Mouse (Mus musculus) hematopoietic stem cell, adult 5-6 weeks (primary cell): Measurements from ENCODE around the gene Phf20. TPM values are rescaled to one million over a fixed set of nuclear protein-coding genes. Genes with fewer than 3 reads are reported as not detected.
"Not testable (repeated sequence)": the region's sequence is repeated elsewhere in the genome, so short reads cannot be mapped to it uniquely, and the experiment has no call there.

Experiments
- ATAC-seq, 2 experiments: fragments of 125-278 bp in 1 of 2; replicated peaks in 1 of 2; 2 replicates each; pipeline ENCODE4 v1.8.0; 2016 to 2017; ENCODE audit warnings: inconsistent platforms in 2 of 2, mild to moderate bottlenecking in 2 of 2, moderate number of reproducible peaks in 2 of 2, low read depth in 1 of 2, moderate TSS enrichment in 1 of 2; ENCODE audit not compliant: low FRiP score in 2 of 2, poor library complexity in 2 of 2, severe bottlenecking in 2 of 2, insufficient read depth in 1 of 2, low TSS enrichment in 1 of 2
- total RNA-seq: library from RNA; stranded (forward); fragments of 172-1452, 232-1000 nt; gene quantifications from 2 replicates; pipeline ENCODE4 v1.2.3, GENCODE M21; 2017

The Phf20 gene
- total RNA-seq, 1 experiment from 2014 or later, result 111 TPM

- ATAC-seq, result no peak
These were observed 3.0 kb upstream of the Phf20 start for GRCm38 (mm10) chr2:156193066-156193862.

DNA sequence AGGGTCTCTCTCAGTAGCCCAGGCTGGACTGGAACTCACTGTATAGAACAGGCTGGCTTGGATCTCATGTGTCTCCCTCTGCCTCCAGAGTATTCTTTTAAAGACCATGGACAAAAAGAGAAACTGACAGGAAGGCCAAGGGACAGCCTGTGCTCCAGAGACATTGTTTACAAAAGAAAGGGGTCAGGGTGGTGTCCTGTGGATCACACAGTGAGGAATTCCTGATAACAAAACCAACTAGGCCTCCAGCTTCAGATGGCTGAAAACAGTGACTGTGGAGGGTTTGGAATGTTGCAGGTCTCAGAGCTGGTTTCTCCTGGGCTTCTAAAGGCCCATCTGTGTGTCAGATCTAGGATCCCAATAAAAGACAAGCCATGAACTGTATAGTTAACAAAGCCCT is 1.7 kb upstream of the Phf20 start:
- no peak for ATAC-seq

DNA sequence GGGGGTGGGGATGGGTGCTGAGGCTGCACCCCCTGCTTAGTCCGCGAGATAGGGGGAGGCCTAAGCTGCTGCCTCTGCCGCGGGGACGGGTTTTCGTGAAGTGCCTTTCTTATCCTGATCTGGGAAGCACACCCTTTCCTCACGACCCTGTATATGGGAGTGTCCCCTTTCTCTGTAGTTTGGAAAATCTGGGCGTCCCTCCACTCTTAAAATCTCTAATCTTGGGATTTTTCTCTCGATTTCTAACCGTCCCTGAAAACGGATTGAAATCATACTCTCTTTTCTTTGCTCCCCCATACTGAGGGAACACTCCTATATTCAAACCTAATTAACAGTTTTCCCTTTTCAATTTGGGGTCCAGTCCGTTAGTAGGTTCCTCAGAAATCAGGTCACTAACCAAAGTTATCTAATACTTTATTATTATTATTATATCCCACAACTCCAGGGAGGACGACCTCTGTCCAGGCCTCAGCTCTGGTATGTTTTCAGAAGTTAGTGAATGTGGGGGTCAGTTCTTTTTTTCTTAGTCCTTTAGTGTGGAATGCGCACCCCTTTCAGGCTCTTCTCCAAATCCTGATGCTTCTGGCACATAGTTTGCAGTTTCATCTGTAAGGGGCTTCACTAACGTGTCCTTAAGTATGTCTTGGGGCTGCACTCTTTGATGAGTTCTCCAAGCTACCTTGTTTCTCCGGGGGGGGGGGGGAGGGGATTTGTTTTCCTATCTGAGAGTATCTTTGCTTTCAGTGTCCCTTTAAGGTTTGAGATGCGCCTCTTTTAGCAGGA is 1.1 kb downstream of the Phf20 start:
- ATAC-seq, result no peak

- no peak for ATAC-seq
These were observed 3.7 kb downstream of the Phf20 start for GRCm38 (mm10) chr2:156199944-156200343.

- no peak for ATAC-seq
These were observed 5.2 kb downstream of the Phf20 start for GRCm38 (mm10) chr2:156201486-156201885.

DNA sequence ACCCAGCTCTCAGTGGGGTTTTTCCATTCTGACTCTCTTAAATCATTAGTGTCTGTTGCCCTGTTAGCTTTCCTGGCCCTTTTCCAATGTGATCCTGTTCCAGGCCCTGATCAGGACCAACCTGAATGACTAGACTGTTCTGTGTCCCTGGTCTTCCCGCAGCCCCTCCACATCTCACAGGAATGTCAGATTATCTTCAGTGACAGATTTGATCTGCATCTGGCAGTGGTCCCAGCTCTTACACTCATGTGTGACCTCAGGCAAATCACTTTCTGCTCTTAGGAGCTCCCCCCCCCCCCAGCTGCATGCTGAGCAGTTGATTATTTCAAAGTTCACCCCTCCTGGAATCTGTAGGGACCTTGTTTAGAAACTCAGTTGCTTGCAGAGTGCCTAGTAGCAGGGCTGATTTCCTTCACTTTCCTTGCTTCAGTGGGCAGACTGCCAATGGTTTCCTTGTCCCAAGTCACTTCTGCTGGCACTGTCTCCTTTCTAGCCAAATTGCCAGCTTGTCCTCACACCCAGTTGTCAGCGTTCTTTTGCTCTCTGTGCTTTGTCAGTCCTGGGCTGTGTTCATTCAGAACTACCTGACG is 6.7 kb downstream of the Phf20 start:
- no peak for ATAC-seq

- no peak for ATAC-seq
These were observed 7.7 kb downstream of the Phf20 start for GRCm38 (mm10) chr2:156203917-156204316.

- no peak for ATAC-seq
These were observed 21.5 kb downstream of the Phf20 start for GRCm38 (mm10) chr2:156217786-156218185.

DNA sequence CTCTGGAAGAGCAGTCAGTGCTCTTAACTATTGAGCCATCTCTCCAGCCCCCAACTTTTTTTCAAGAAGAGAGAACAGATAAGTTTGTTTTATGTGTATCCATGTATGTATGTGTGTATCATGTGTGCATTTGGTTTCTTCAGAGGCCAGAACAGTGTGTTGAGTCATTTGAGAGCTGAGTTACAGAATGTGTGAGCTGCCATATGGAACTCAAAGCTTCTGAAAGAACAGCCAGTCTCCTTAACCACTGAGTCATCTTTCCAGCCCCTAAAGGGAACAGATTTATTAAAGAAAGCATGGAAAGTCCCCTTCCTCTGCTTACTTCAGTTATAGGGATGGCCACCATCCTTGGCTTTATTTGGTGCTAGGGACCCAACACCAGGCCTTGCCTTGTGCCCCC is 25.8 kb downstream of the Phf20 start:
- no peak for ATAC-seq

DNA sequence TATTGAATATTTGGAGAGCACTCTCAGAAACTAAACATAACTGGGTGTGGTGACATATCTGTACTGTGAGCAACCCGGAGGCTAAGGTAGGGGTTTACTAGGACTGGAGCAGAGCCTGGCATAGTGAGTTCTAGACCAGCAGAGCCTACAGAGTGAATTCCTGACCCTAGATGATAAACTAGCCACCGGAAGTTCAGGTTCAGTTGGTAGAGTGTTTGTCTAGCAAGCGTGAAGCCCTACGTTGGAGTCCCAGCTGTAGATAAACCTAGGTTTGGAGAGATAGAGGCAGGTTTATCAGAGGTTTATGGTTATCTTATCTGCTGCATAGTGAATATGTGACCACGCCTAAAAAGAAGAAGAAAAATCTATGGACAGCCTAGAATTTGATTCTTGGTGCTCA is 27.8 kb downstream of the Phf20 start:
- no peak for ATAC-seq

- no peak for ATAC-seq
These were observed 31.4 kb downstream of the Phf20 start for GRCm38 (mm10) chr2:156227689-156228088.

DNA sequence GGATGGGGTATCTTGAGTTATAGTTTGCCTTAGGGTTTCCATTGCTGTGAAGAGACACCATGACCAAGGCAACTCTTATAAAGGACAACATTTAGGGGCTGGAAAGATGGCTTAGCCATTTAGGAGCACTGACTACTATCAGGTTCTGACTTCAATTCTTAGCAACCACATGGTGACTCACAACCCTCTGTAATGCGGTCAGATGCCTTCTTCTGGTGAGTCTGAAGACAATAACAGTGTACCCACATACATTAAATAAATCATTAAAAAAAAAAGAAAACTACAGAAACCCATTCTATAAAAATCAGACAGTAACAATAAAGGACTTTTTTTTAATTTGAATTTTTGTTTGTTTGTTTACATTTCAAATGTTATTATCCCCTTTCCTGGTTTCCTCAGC is 32.9 kb downstream of the Phf20 start:
- no peak for ATAC-seq

GRCm38 (mm10) chr2:156231340-156231739 is 35.1 kb downstream of the Phf20 start:
- ATAC-seq, result no peak

DNA sequence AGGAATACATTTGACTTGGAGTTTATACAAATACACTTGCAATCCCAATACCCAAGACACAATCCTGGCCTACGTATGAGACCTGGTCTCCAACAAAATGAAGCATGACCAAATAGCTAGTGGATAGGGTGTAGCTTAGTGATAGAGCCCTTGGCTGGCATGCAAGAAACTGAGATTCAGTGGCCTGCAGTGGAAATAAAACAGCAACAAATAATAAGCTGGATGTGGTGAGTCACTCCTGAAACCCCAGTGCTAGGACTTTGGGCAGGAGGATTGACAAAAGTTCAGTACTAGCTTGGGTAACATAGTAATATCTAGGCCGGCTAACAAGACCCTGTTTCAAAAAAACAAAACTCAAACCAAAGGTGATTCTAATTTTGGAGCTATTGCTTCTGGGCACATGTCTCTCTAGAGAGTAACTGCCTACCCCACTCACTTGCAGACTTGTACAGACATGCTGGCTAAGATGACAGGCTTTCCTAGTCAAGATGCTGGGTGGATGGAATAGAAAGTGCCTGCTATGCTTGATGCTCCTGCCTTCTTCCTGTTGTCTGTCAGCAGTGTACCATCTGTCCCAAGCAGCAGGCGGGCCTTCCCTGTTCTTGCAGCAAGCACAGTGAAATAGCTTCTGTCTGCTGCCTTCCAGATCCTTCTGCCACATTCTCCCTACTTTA is 37.1 kb downstream of the Phf20 start:
- ATAC-seq, result no peak

- not testable (repeated sequence) for ATAC-seq
These were observed 37.8 kb downstream of the Phf20 start for GRCm38 (mm10) chr2:156234016-156234415.

- no peak for ATAC-seq
These were observed 39.6 kb downstream of the Phf20 start for GRCm38 (mm10) chr2:156235847-156236246.

GRCm38 (mm10) chr2:156241662-156242061 is 45.4 kb downstream of the Phf20 start:
- ATAC-seq, result no peak

DNA sequence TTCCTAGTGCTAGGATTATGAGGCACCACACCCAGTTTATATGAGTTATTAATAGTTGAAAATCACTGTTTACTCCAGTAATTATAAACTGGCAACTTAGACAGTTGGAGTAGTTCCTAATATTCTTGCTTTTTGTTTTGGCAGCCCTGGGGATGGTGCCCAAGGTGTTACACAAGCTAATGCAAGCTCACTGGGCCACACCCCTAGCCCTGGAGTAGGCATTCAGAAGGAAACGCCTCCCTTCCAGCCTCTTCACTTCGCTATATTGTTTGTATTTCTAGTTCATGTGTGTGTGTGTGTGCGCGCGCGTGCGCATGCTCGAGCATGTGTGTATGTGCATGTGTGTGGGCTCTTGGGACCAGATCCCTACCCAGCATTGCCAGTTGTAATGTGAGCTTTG is 46.7 kb downstream of the Phf20 start:
- no peak for ATAC-seq
